Mouse (Mus musculus) liver, postnatal 0 days (tissue): ENCODE measurements around the gene Msln.

Experiments
- CTCF ChIP-seq: sonication (generic); IDR thresholded peaks from 2 replicates; pipeline ENCODE4 v1.5.1; 2016; ENCODE audit warnings: antibody characterized with exemption, low read depth
- EP300 ChIP-seq: IDR thresholded peaks from 2 replicates; pipeline ENCODE4 v1.6.1; 2016; ENCODE audit warnings: antibody characterized with exemption, low read depth, mild to moderate bottlenecking

- TF ChIP-seq CTCF (no peak), EP300 (no peak)
These were observed 32.7 kb downstream of the Msln start for GRCm38 (mm10) chr17:25721476-25721875.
